Mouse (Mus musculus) yolk sac, embryonic 10.5 days (tissue): ENCODE measurements around the gene Fbrsl1.

ENCODE experiments used
- DNase-seq: peaks from one replicate; pipeline ENCODE4 v3.0.0-alpha.2; 2017; ENCODE audit warnings: low spot score

Fbrsl1 gene

DNA sequence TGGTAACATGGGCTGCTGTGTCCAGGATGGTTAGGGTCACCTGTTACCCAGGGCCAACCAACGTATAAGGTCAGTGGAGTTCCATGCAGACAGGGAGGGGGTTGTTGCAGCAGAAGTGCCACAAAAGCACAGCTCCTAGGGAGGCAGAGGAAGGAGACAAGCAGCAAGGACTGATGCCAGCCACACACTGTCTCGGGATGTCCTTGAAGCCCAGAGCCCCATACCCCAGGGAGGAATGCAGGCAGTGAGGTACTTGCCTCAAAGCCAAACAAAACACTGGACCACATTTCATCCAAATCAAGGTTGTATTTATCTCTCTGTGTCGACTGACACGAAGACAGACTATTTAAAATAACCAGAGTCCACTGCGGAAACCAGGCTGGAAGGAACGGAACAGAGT, 86.8 kb downstream of the Fbrsl1 start:
- DNase-seq: no peak

GRCm38 (mm10) chr5:110357531-110358179, 90.6 kb downstream of the Fbrsl1 start:
- peak; percentile 52 for DNase-seq

DNA sequence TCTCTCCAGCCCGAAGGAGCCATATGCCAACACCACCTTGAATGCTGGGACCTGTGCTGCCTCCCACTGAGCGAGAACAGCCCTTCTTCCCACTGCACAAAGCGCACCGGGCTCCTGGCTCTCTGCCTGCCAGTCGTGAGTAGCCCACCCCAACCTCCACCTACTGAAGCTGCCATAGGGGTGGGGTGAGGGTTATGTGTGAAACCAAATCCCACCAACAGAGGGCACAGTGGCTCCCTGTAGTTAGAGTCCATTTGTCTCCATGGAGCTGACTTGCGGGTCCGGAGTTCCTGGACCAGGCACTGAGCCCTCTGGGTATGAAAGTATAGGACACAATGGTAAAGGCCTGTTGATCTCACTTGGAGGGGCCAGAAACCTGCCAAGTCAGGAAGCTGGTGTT, 93.6 kb downstream of the Fbrsl1 start:
- DNase-seq: no peak

- no peak for DNase-seq
Observed at GRCm38 (mm10) chr5:110347006-110347405, 101.3 kb downstream of the Fbrsl1 start.

- no peak for DNase-seq
Observed at GRCm38 (mm10) chr5:110345553-110345952, 102.8 kb downstream of the Fbrsl1 start.

- no peak for DNase-seq
Observed at GRCm38 (mm10) chr5:110344524-110344923, 103.8 kb downstream of the Fbrsl1 start, which contains the start of gene Lrcol1. Gene Lrcol1, plus strand, starts transcription at chr5:110344730.

GRCm38 (mm10) chr5:110342648-110343284, 105.5 kb downstream of the Fbrsl1 start, which contains the start of gene P2rx2:
Gene P2rx2, minus strand, starts transcription at chr5:110343212.
- DNase-seq: peak; percentile 30

DNA sequence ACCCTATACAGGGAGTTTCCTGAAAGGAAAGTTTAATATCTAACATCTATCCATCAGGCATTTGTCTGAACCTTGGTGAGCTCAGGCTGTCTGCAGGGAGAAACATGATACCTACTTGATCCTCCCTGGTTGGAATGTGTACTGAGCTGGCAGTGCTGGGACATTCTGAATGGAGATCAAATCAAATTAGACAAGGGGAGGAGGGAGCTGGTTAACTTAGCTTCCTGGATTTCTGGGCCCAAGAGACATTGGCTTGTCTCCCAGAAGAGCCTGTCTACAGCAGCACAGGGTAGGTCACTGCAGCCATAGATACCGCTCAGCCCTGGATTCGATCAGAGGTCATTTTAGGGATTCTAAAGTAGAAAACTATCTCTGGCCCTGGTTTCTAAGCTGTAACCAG, 109.5 kb downstream of the Fbrsl1 start:
- DNase-seq: no peak

- no peak for DNase-seq
Observed at GRCm38 (mm10) chr5:110330508-110330907, 117.8 kb downstream of the Fbrsl1 start.

GRCm38 (mm10) chr5:110313127-110313526, 135.2 kb downstream of the Fbrsl1 start:
- no peak for DNase-seq
